ENCODE assay signal across 25 mouse cellular contexts in genomic region chr2:159652243-159652642, GRCm38 (mm10).
DNase-seq lines count a peak whose midpoint lies in the region; ATAC-seq lines count a peak whose summit lies in the region.
"Had no signal": no experiment of that assay in that cellular context is flagged by ENCODE, and none has a peak within 500 bp of the region (broad histone marks: within the 10 kb centered on the region; RNA-seq: fewer than 3 reads in every experiment).

No protein-coding gene starts in this region.

- peak; percentile 15 for DNase-seq in embryonic facial prominence, embryonic 11.5 days (ENCODE audit: low spot score)
- no peak for DNase-seq in embryonic facial prominence, embryonic 10.5 days (ENCODE audit: low spot score)
- DNase-seq in fibroblast of lung, adult 2 months (ENCODE audit: low read depth), result peak; percentile 7
- DNase-seq in cerebellum, postnatal 36 days, result no peak
- no peak for DNase-seq in urinary bladder, adult 2 months (ENCODE audit: low spot score)
- DNase-seq: adrenal gland, postnatal 10 days; adrenal gland, postnatal 36 days; B cell, adult 2 months; cerebellum, adult 18-20 months; cerebellum, adult 9-10 months; cerebellum, postnatal 14 days; gastrocnemius, postnatal 10 days; gastrocnemius, postnatal 36 days; heart, adult 2 months; heart, postnatal 14 days had no signal

- no peaks in the 10 kb centered on the region for H3K36me3 ChIP-seq in embryonic facial prominence, embryonic 11.5 days (replicated peaks; ENCODE audit: control insufficient read depth, insufficient read depth, low read depth, low read length)
- H3K36me3 ChIP-seq in embryonic facial prominence, embryonic 10.5 days (replicated peaks), result no peaks in the 10 kb centered on the region
- H3K36me3 ChIP-seq in embryonic facial prominence, embryonic 13.5 days, result no peaks in the 10 kb centered on the region
- H3K36me3 ChIP-seq in limb, embryonic 15.5 days, result no peaks in the 10 kb centered on the region
- H3K36me3 ChIP-seq: forebrain, embryonic 15.5 days; G1E; heart, embryonic 10.5 days; heart, embryonic 13.5 days; hindbrain, embryonic 12.5 days; hindbrain, embryonic 15.5 days had no signal

- H3K9ac ChIP-seq in embryonic facial prominence, embryonic 11.5 days (replicated peaks; ENCODE audit: low read length), result no peak overlapping the region
- H3K9ac ChIP-seq in embryonic facial prominence, embryonic 13.5 days, result no peak overlapping the region
- H3K9ac ChIP-seq in limb, embryonic 15.5 days, result no peak overlapping the region
- H3K9ac ChIP-seq: forebrain, embryonic 15.5 days; heart, embryonic 13.5 days; hindbrain, embryonic 12.5 days; hindbrain, embryonic 15.5 days had no signal

- H3K4me1 ChIP-seq in embryonic facial prominence, embryonic 11.5 days (ENCODE audit: control insufficient read depth, insufficient read depth, low read length), result no peaks in the 10 kb centered on the region
- H3K4me1 ChIP-seq in embryonic facial prominence, embryonic 10.5 days, result no peaks in the 10 kb centered on the region; the same call in 1 of the 2 replicates
- H3K4me1 ChIP-seq in embryonic facial prominence, embryonic 13.5 days, result peaks cover 8% of the 10 kb centered on the region; the same call in 1 of the 2 replicates
- H3K4me1 ChIP-seq in limb, embryonic 15.5 days, result peaks cover 14% of the 10 kb centered on the region
- H3K4me1 ChIP-seq: forebrain, embryonic 15.5 days; heart, embryonic 10.5 days; heart, embryonic 13.5 days; hindbrain, embryonic 12.5 days; hindbrain, embryonic 15.5 days had no signal

- no peak for ATAC-seq in embryonic facial prominence, embryonic 11.5 days (replicated peaks; ENCODE audit: insufficient number of reproducible peaks, low FRiP score, low TSS enrichment, low read depth)
- no peak for ATAC-seq in embryonic facial prominence, embryonic 13.5 days (ENCODE audit: insufficient number of reproducible peaks, insufficient read depth, low FRiP score, low TSS enrichment, low read depth)
- no peak for ATAC-seq in limb, embryonic 15.5 days (ENCODE audit: insufficient number of reproducible peaks, low FRiP score, low TSS enrichment, low read depth)
- ATAC-seq: forebrain, embryonic 15.5 days; intestine, postnatal 0 days; Patski had no signal

- no peak overlapping the region for H3K27ac ChIP-seq in embryonic facial prominence, embryonic 11.5 days (replicated peaks; ENCODE audit: low read depth, low read length)
- no peak overlapping the region for H3K27ac ChIP-seq in embryonic facial prominence, embryonic 10.5 days (replicated peaks)
- peak overlapping the region; percentile 75 for H3K27ac ChIP-seq in embryonic facial prominence, embryonic 13.5 days
- peak overlapping the region; percentile 67; the same call in 1 of the 2 replicates for H3K27ac ChIP-seq in limb, embryonic 15.5 days
- H3K27ac ChIP-seq: forebrain, embryonic 15.5 days; heart, adult 2 months; heart, embryonic 10.5 days; heart, embryonic 13.5 days; hindbrain, embryonic 12.5 days; hindbrain, embryonic 15.5 days had no signal

- 63% methylated on average over 3 of the region's 3 CpGs for WGBS in embryonic facial prominence, embryonic 11.5 days
- 76% methylated on average over 3 of the region's 3 CpGs for WGBS in embryonic facial prominence, embryonic 10.5 days
- WGBS in embryonic facial prominence, embryonic 13.5 days, result 43% methylated on average over 3 of the region's 3 CpGs
- WGBS in limb, embryonic 15.5 days, result 31% methylated on average over 3 of the region's 3 CpGs

- no peak overlapping the region for H3K4me2 ChIP-seq in embryonic facial prominence, embryonic 11.5 days (ENCODE audit: low read depth, low read length)
- H3K4me2 ChIP-seq in embryonic facial prominence, embryonic 13.5 days, result no peak overlapping the region
- H3K4me2 ChIP-seq in limb, embryonic 15.5 days, result no peak overlapping the region
- H3K4me2 ChIP-seq: forebrain, embryonic 15.5 days; heart, embryonic 13.5 days; hindbrain, embryonic 12.5 days; hindbrain, embryonic 15.5 days had no signal

- no peaks in the 10 kb centered on the region for H3K27me3 ChIP-seq in embryonic facial prominence, embryonic 11.5 days (ENCODE audit: control insufficient read depth, insufficient read depth, low read length)
- H3K27me3 ChIP-seq in embryonic facial prominence, embryonic 10.5 days (replicated peaks; ENCODE audit: low read depth, poor library complexity, severe bottlenecking), result no peaks in the 10 kb centered on the region
- no peaks in the 10 kb centered on the region for H3K27me3 ChIP-seq in embryonic facial prominence, embryonic 13.5 days
- no peaks in the 10 kb centered on the region for H3K27me3 ChIP-seq in limb, embryonic 15.5 days
- H3K27me3 ChIP-seq: forebrain, embryonic 15.5 days; heart, embryonic 13.5 days; hindbrain, embryonic 12.5 days; hindbrain, embryonic 15.5 days; Patski had no signal

- no peak overlapping the region for H3K4me3 ChIP-seq in embryonic facial prominence, embryonic 11.5 days (ENCODE audit: low read depth, low read length)
- H3K4me3 ChIP-seq in embryonic facial prominence, embryonic 10.5 days, result no peak overlapping the region
- H3K4me3 ChIP-seq in embryonic facial prominence, embryonic 13.5 days, result no peak overlapping the region
- H3K4me3 ChIP-seq in limb, embryonic 15.5 days, result no peak overlapping the region
- H3K4me3 ChIP-seq: forebrain, embryonic 15.5 days; heart, adult 2 months; heart, embryonic 10.5 days; heart, embryonic 13.5 days; hindbrain, embryonic 12.5 days; hindbrain, embryonic 15.5 days had no signal

- H3K9me3 ChIP-seq in embryonic facial prominence, embryonic 11.5 days (replicated peaks; ENCODE audit: control insufficient read depth, low read length), result no peaks in the 10 kb centered on the region
- no peaks in the 10 kb centered on the region for H3K9me3 ChIP-seq in embryonic facial prominence, embryonic 10.5 days
- no peaks in the 10 kb centered on the region for H3K9me3 ChIP-seq in embryonic facial prominence, embryonic 13.5 days
- H3K9me3 ChIP-seq in limb, embryonic 15.5 days, result no peaks in the 10 kb centered on the region
- H3K9me3 ChIP-seq: forebrain, embryonic 15.5 days; heart, embryonic 10.5 days; heart, embryonic 13.5 days; hindbrain, embryonic 12.5 days; hindbrain, embryonic 15.5 days had no signal

Comparison
In these comparisons a context has a peak if more than half of its experiments do, and no peak if none do; other contexts are left out.
1. DNase-seq: peak in embryonic facial prominence, embryonic 11.5 days (single experiment) and fibroblast of lung, adult 2 months (single experiment); none in embryonic facial prominence, embryonic 10.5 days (single experiment), cerebellum, postnatal 36 days (0 of 2) and urinary bladder, adult 2 months (single experiment).
2. H3K27ac ChIP-seq: peak in embryonic facial prominence, embryonic 13.5 days (single experiment) and limb, embryonic 15.5 days (single experiment); none in embryonic facial prominence, embryonic 11.5 days (single experiment) and embryonic facial prominence, embryonic 10.5 days (single experiment).